Mouse (Mus musculus) limb, embryonic 10.5 days (tissue): ENCODE data around the gene Chmp2a. TPM values are rescaled to one million over a fixed set of nuclear protein-coding genes. Genes with fewer than 3 reads are reported as not detected.

Experiments
- polyA plus RNA-seq: library from polyadenylated mRNA; unstranded; fragments of >200 nt; fragmentation: Nextera tagmentation; extraction: Ambion mirVana; gene quantifications from 2 replicates; pipeline ENCODE4 v1.2.1, GENCODE M21; 2016

Gene Chmp2a
- polyA plus RNA-seq, 1 experiment from 2014 or later, result 84.2 TPM

Other genes with a start within 250 kb of the Chmp2a start
- gene Zscan18, start 231.2 kb downstream of the Chmp2a start, polyA plus RNA-seq, result 13.8 and 15.7 TPM in 2 replicates
- 14.8 and 16.8 TPM in 2 replicates for gene Zfp329, start 215.9 kb downstream of the Chmp2a start, polyA plus RNA-seq
- 30.4 and 32.6 TPM in 2 replicates for gene Zfp110, start 200.0 kb downstream of the Chmp2a start, polyA plus RNA-seq
- gene Zfp128, start 153.6 kb downstream of the Chmp2a start, polyA plus RNA-seq, result 5.0 and 7.4 TPM in 2 replicates
- 22.4 and 23.1 TPM in 2 replicates for gene Zscan22, start 137.0 kb downstream of the Chmp2a start, polyA plus RNA-seq
- gene Rps5, start 112.5 kb downstream of the Chmp2a start, polyA plus RNA-seq, result 1,082 and 1,228 TPM in 2 replicates
- 0.66 and 0.94 TPM in 2 replicates for gene Rnf225, start 107.4 kb downstream of the Chmp2a start, polyA plus RNA-seq
- 8.4 and 12.0 TPM in 2 replicates for gene Zfp324, start 69.0 kb downstream of the Chmp2a start, polyA plus RNA-seq
- gene Zfp446, start 57.0 kb downstream of the Chmp2a start, polyA plus RNA-seq, result 14.0 and 14.9 TPM in 2 replicates
- gene Slc27a5, start 36.6 kb downstream of the Chmp2a start, polyA plus RNA-seq, result not detected in 2 replicates
- gene Trim28, start 35.7 kb downstream of the Chmp2a start, polyA plus RNA-seq, result 561 and 585 TPM in 2 replicates
- 29.1 and 31.8 TPM in 2 replicates for gene Zbtb45, start 24.8 kb downstream of the Chmp2a start, polyA plus RNA-seq
- 182 and 208 TPM in 2 replicates for gene Ube2m, start 3.5 kb upstream of the Chmp2a start, polyA plus RNA-seq
- gene Mzf1, start 20.0 kb upstream of the Chmp2a start, polyA plus RNA-seq, result 3.3 and 4.4 TPM in 2 replicates
- not detected in 2 replicates for gene Vmn1r85, start 60.4 kb upstream of the Chmp2a start, polyA plus RNA-seq
- gene Vmn1r86, start 85.1 kb upstream of the Chmp2a start, polyA plus RNA-seq, result not detected in 2 replicates
- gene Vmn1r87, start 105.3 kb upstream of the Chmp2a start, polyA plus RNA-seq, result not detected in 2 replicates
- gene Vmn1r88, start 124.8 kb upstream of the Chmp2a start, polyA plus RNA-seq, result not detected in 2 replicates
- gene Vmn1r89, start 178.2 kb upstream of the Chmp2a start, polyA plus RNA-seq, result not detected in 2 replicates
- gene Lig1, start 242.5 kb upstream of the Chmp2a start, polyA plus RNA-seq, result 163 and 169 TPM in 2 replicates
- gene Zswim9, start 243.9 kb upstream of the Chmp2a start, polyA plus RNA-seq, result 10.0 and 11.4 TPM in 2 replicates